Mouse (Mus musculus): ENCODE measurements around the gene Rai1.

Gene Rai1

GRCm38 (mm10) chr11:60188275-60188853, 83.6 kb downstream of the Rai1 start:
- in situ Hi-C loops (cut with MboI, MseI): no loop called here

- in situ Hi-C loops (cut with MboI, MseI): no loop called here
Measured at GRCm38 (mm10) chr11:60189501-60190040, 84.8 kb downstream of the Rai1 start.

GRCm38 (mm10) chr11:60190055-60190641, 85.3 kb downstream of the Rai1 start:
- in situ Hi-C loops (cut with MboI, MseI): no loop called here

GRCm38 (mm10) chr11:60192534-60192933, 87.7 kb downstream of the Rai1 start:
- in situ Hi-C loops (cut with MboI, MseI): no loop called here

GRCm38 (mm10) chr11:60193556-60193955, 88.7 kb downstream of the Rai1 start:
- in situ Hi-C loops (cut with MboI, MseI): no loop called here

- in situ Hi-C loops (cut with MboI, MseI): loop anchor here (5.0 kb wide), 1 partner anchor 98 kb away; no protein-coding TSS in a partner anchor
Measured at GRCm38 (mm10) chr11:60195108-60195507, 90.3 kb downstream of the Rai1 start.

GRCm38 (mm10) chr11:60196344-60196743, 91.5 kb downstream of the Rai1 start:
- in situ Hi-C loops (cut with MboI, MseI): loop anchor here (5.0 kb wide), 1 partner anchor 99 kb away; no protein-coding TSS in a partner anchor

- in situ Hi-C loops (cut with MboI, MseI): loop anchor here (5.0 kb wide), 1 partner anchor 101 kb away; no protein-coding TSS in a partner anchor
Measured at GRCm38 (mm10) chr11:60197998-60198619, 93.3 kb downstream of the Rai1 start.

- in situ Hi-C loops (cut with MboI, MseI): loop anchor here (5.0 kb wide), 1 partner anchor 101 kb away; no protein-coding TSS in a partner anchor
Measured at GRCm38 (mm10) chr11:60198651-60199050, 93.8 kb downstream of the Rai1 start.

- in situ Hi-C loops (cut with MboI, MseI): loop anchor here (5.0 kb wide), 2 partner anchors 57 to 102 kb away; no protein-coding TSS in a partner anchor
Measured at GRCm38 (mm10) chr11:60199702-60200184, 94.9 kb downstream of the Rai1 start.

GRCm38 (mm10) chr11:60200384-60200783, 95.6 kb downstream of the Rai1 start:
- in situ Hi-C loops (cut with MboI, MseI): loop anchor here (5.0 kb wide), 1 partner anchor 58 kb away; no protein-coding TSS in a partner anchor

GRCm38 (mm10) chr11:60202710-60203638, 98.2 kb downstream of the Rai1 start:
- in situ Hi-C loops (cut with MboI, MseI): loop anchor here (5.0 kb wide), 1 partner anchor 61 kb away; no protein-coding TSS in a partner anchor

- in situ Hi-C loops (cut with MboI, MseI): no loop called here
Measured at GRCm38 (mm10) chr11:60205026-60205425, 100.2 kb downstream of the Rai1 start.

GRCm38 (mm10) chr11:60206207-60206606, 101.4 kb downstream of the Rai1 start:
- in situ Hi-C loops (cut with MboI, MseI): no loop called here

- in situ Hi-C loops (cut with MboI, MseI): no loop called here
Measured at GRCm38 (mm10) chr11:60208201-60208600, 103.4 kb downstream of the Rai1 start.

GRCm38 (mm10) chr11:60208712-60209111, 103.9 kb downstream of the Rai1 start:
- in situ Hi-C loops (cut with MboI, MseI): no loop called here

GRCm38 (mm10) chr11:60209217-60209932, 104.6 kb downstream of the Rai1 start:
- in situ Hi-C loops (cut with MboI, MseI): no loop called here

GRCm38 (mm10) chr11:60209933-60210249, 105.1 kb downstream of the Rai1 start:
- in situ Hi-C loops (cut with MboI, MseI): loop anchor here (10.0 kb wide), 1 partner anchor 1885 kb away; no protein-coding TSS in a partner anchor

GRCm38 (mm10) chr11:60210305-60210724, 105.5 kb downstream of the Rai1 start:
- in situ Hi-C loops (cut with MboI, MseI): loop anchor here (10.0 kb wide), 1 partner anchor 1886 kb away; no protein-coding TSS in a partner anchor

- in situ Hi-C loops (cut with MboI, MseI): loop anchor here (10.0 kb wide), 1 partner anchor 1886 kb away; no protein-coding TSS in a partner anchor
Measured at GRCm38 (mm10) chr11:60211152-60211551, 106.3 kb downstream of the Rai1 start.
